Mouse (Mus musculus) adrenal gland, postnatal 14 days (tissue): ENCODE data around the gene Ing2. TPM values are rescaled to one million over a fixed set of nuclear protein-coding genes. Genes with fewer than 3 reads are reported as not detected.

Experiments used
- DNase-seq: peaks from one replicate; pipeline ENCODE4 v3.0.0; 2021; ENCODE audit warnings: mixed read lengths
- total RNA-seq: library from RNA; stranded (reverse); gene quantifications from 2 replicates; pipeline ENCODE4 v1.2.3, GENCODE M21; 2021

The Ing2 gene
- total RNA-seq, 1 experiment from 2014 or later, result 21.2 TPM

GRCm38 (mm10) chr8:47675786-47676185 is 430 bp upstream of the Ing2 start:
- DNase-seq, result no peak

- no peak for DNase-seq
Observed at GRCm38 (mm10) chr8:47674140-47674776, 1.1 kb downstream of the Ing2 start.

- peak; percentile 96 for DNase-seq
Observed at GRCm38 (mm10) chr8:47673317-47674139, 1.8 kb downstream of the Ing2 start.

GRCm38 (mm10) chr8:47664231-47664785 is 11.0 kb downstream of the Ing2 start:
- DNase-seq, result peak; percentile 59

- DNase-seq, result no peak
Observed at GRCm38 (mm10) chr8:47663201-47663600, 12.2 kb downstream of the Ing2 start.

- DNase-seq, result no peak
Observed at GRCm38 (mm10) chr8:47662716-47663115, 12.6 kb downstream of the Ing2 start.

GRCm38 (mm10) chr8:47660394-47660793 is 15.0 kb downstream of the Ing2 start:
- no peak for DNase-seq

GRCm38 (mm10) chr8:47659463-47659862 is 15.9 kb downstream of the Ing2 start:
- no peak for DNase-seq

GRCm38 (mm10) chr8:47654406-47654805 is 20.9 kb downstream of the Ing2 start:
- no peak for DNase-seq

GRCm38 (mm10) chr8:47652737-47653076 is 22.6 kb downstream of the Ing2 start:
- DNase-seq, result no peak

- DNase-seq, result no peak
Observed at GRCm38 (mm10) chr8:47651913-47652736, 23.2 kb downstream of the Ing2 start.

GRCm38 (mm10) chr8:47650853-47651252 is 24.5 kb downstream of the Ing2 start:
- DNase-seq, result no peak

- no peak for DNase-seq
Observed at GRCm38 (mm10) chr8:47649551-47649950, 25.8 kb downstream of the Ing2 start.

GRCm38 (mm10) chr8:47642514-47643064 is 32.8 kb downstream of the Ing2 start:
- DNase-seq, result no peak

GRCm38 (mm10) chr8:47637152-47637551 is 38.2 kb downstream of the Ing2 start:
- DNase-seq, result no peak

- DNase-seq, result no peak
Observed at GRCm38 (mm10) chr8:47636032-47636431, 39.3 kb downstream of the Ing2 start.

- DNase-seq, result no peak
Observed at GRCm38 (mm10) chr8:47634791-47635341, 40.5 kb downstream of the Ing2 start.

- peak; percentile 21 for DNase-seq
Observed at GRCm38 (mm10) chr8:47621144-47621543, 54.2 kb downstream of the Ing2 start.
